8 mouse cellular contexts compared by ENCODE assay signal in the genomic region with DNA sequence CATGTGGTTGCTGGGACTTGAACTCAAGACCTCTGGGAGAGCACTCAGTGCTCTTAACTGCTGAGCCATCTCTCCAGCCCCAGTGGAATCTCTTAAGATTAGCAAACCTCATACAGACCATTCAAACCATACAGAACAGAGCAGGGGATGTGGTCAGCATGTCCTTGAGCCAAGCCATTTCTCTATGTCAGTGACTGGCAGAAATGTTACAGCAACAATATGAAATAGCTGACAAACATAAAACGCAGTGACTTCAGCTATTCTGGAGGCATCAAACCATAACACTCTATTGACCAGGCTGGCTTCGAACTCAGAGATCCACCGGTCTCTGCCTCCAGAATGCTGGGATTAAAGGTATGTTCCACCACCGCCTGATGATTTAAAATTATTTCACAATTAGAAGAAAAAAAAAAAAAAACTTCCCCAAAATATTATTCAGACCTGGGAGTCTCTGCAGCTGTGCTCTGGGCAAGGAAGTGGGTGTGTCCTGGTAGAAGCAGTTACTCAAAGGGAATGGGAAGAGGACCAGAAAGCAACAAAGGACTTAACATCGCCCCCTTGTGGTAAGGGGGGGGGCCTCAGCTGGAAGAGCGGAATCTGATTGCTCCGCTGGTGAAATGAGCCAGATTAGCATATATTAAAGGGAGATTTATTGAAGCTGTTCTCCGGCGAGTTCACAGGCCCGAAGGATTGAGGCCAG. TPM values are rescaled to one million over a fixed set of nuclear protein-coding genes. Genes with fewer than 3 reads are reported as not detected.
DNase-seq lines count a peak whose midpoint lies in the region.

No protein-coding gene starts in this region.

- peaks cover 38% of the 10 kb centered on the region for H3K27me3 ChIP-seq in hindbrain, embryonic 10.5 days (ENCODE audit: insufficient read depth, poor library complexity, severe bottlenecking)

- H3K9me3 ChIP-seq in hindbrain, embryonic 10.5 days = no peaks in the 10 kb centered on the region

- H3K4me3 ChIP-seq in hindbrain, embryonic 10.5 days = peak overlapping the region; percentile 36

- 28% methylated on average over 10 of the region's 10 CpGs for WGBS in hindbrain, embryonic 10.5 days

- no peaks in the 10 kb centered on the region for H3K36me3 ChIP-seq in hindbrain, embryonic 10.5 days

- peak overlapping the region; percentile 53; the same call in 1 of the 2 replicates for H3K27ac ChIP-seq in hindbrain, embryonic 10.5 days

- peak; percentile 85 for DNase-seq in Muller cell, postnatal 12 days (ENCODE audit: inconsistent ontology term)
- DNase-seq in cerebellum, adult 9-11 months = peak; percentile 80
- peak; percentile 75 to 92 for DNase-seq in frontal cortex, adult 2 months (ENCODE audit: extremely low spot score in 1 of 2, low spot score in 1 of 2)
- peak; percentile 86 for DNase-seq in hindbrain, embryonic 10.5 days (ENCODE audit: low spot score)
- DNase-seq in layer of hippocampus, adult 9-10 months (ENCODE audit: low spot score) = peak; percentile 79
- peak; percentile 94 for DNase-seq in lung, postnatal 10 days
- DNase-seq in retina, adult 2 months (ENCODE audit: low read depth, low spot score) = peak; percentile 51
- peak; percentile 58 for DNase-seq in thymus, postnatal 25 days

- peaks cover 16% of the 10 kb centered on the region for H3K4me1 ChIP-seq in hindbrain, embryonic 10.5 days (replicated peaks)

RNA-seq across cellular contexts. Expression of a gene that starts 5.9 kb away (rescaled TPM):
- polyA plus RNA-seq in frontal cortex, adult 2 months (2012; rRNA removed) = 34.1 and 35.7 TPM in 2 replicates
- 3.9 and 5.8 TPM in 2 replicates for polyA plus RNA-seq in hindbrain, embryonic 10.5 days (2016; fragmentation: Nextera tagmentation; extraction: Ambion mirVana)

RNA-seq across cellular contexts. Expression of a gene that starts 43.3 kb away (rescaled TPM):
- polyA plus RNA-seq in frontal cortex, adult 2 months (2012; rRNA removed) = not detected in 2 replicates
- polyA plus RNA-seq in hindbrain, embryonic 10.5 days (2016; fragmentation: Nextera tagmentation; extraction: Ambion mirVana) = not detected in 2 replicates

RNA-seq across cellular contexts. Expression of a gene that starts 47.1 kb away (rescaled TPM):
- 137 and 156 TPM in 2 replicates for polyA plus RNA-seq in frontal cortex, adult 2 months (2012; rRNA removed)
- polyA plus RNA-seq in hindbrain, embryonic 10.5 days (2016; fragmentation: Nextera tagmentation; extraction: Ambion mirVana) = 8.0 and 9.4 TPM in 2 replicates

RNA-seq across cellular contexts. Expression of a gene that starts 51.4 kb away (rescaled TPM):
- polyA plus RNA-seq in frontal cortex, adult 2 months (2012; rRNA removed) = 62.9 and 70.6 TPM in 2 replicates
- polyA plus RNA-seq in hindbrain, embryonic 10.5 days (2016; fragmentation: Nextera tagmentation; extraction: Ambion mirVana) = 69.3 and 82.0 TPM in 2 replicates

Comparison
In these comparisons a context has a peak if more than half of its experiments do, and no peak if none do; other contexts are left out.
1. Peak in every context shown above with its lines: DNase-seq, H3K4me3 ChIP-seq and H3K27ac ChIP-seq.
2. RNA of a gene that starts 47.1 kb away (polyA plus RNA-seq): 137 to 156 TPM in frontal cortex, adult 2 months; 8.0 to 9.4 TPM in hindbrain, embryonic 10.5 days; every median in the first group is over 10 times any median in the second.